Mouse (Mus musculus) lung, embryonic 16.5 days (tissue): ENCODE results near the gene Slc26a5. TPM values are rescaled to one million over a fixed set of nuclear protein-coding genes. Genes with fewer than 3 reads are reported as not detected.

Experiments used
- ATAC-seq: fragments of 200-750 bp; cut with Nextera tagmentation; 2 replicates; pipeline ENCODE4 v1.8.0; 2017; ENCODE audit warnings: low read depth, mild to moderate bottlenecking, moderate library complexity
- H3K27ac ChIP-seq: fragments of 300-500 bp; sonication (generic); 2 replicates; pipeline ENCODE4 v1.5.1; 2014; ENCODE audit warnings: mild to moderate bottlenecking, control low read depth, low read length
- H3K27me3 ChIP-seq: fragments of 300-500 bp; sonication (generic); 2 replicates; pipeline ENCODE4 v1.6.1; 2014; ENCODE audit warnings: low read depth, low read length, mixed read lengths; ENCODE audit not compliant: control insufficient read depth, insufficient read depth
- H3K36me3 ChIP-seq: fragments of 300-500 bp; sonication (generic); 2 replicates; pipeline ENCODE4 v1.6.1; 2014; ENCODE audit warnings: low read length; ENCODE audit not compliant: control insufficient read depth, insufficient read depth
- H3K4me1 ChIP-seq: fragments of 300-500 bp; sonication (generic); replicated peaks from 2 replicates; pipeline ENCODE4 v1.6.1; 2014; ENCODE audit warnings: low read length, mixed read lengths; ENCODE audit not compliant: control insufficient read depth, insufficient read depth
- H3K4me2 ChIP-seq: fragments of 300-500 bp; sonication (generic); 2 replicates; pipeline ENCODE4 v1.6.1; 2014; ENCODE audit warnings: low read depth, low read length, control low read depth
- H3K4me3 ChIP-seq: fragments of 300-500 bp; sonication (generic); 2 replicates; pipeline ENCODE4 v1.5.1; 2014; ENCODE audit warnings: mild to moderate bottlenecking, low read length, control low read depth
- H3K9ac ChIP-seq: fragments of 300-500 bp; sonication (generic); 2 replicates; pipeline ENCODE4 v1.6.1; 2014; ENCODE audit warnings: low read length, control low read depth
- H3K9me3 ChIP-seq: fragments of 300-500 bp; sonication (generic); 2 replicates; pipeline ENCODE4 v1.6.1; 2016; ENCODE audit warnings: low read length; ENCODE audit not compliant: control insufficient read depth
- WGBS: fragments of 180-500 bp; shearing (Covaris S2); extraction: QIAGEN DNeasy Blood & Tissue Kit; methylation state at CpG from one replicate; pipeline ENCODE4 v1.1.7; 2014; 5-methylcytosine and 5-hydroxymethylcytosine counted together
- polyA plus RNA-seq: library from polyadenylated mRNA; unstranded; fragments of >200 nt; fragmentation: Nextera tagmentation; extraction: Ambion mirVana; gene quantifications from 2 replicates; pipeline ENCODE4 v1.2.1, GENCODE M21; 2015

Gene Slc26a5
- polyA plus RNA-seq, 1 experiment from 2014 or later: 0.14 TPM

- Histone ChIP-seq H3K9me3 (no peaks in the 10 kb centered on the region), H3K4me3 (no peak overlapping the region), H3K9ac (no peak overlapping the region), H3K36me3 (no peaks in the 10 kb centered on the region), H3K4me1 (no peaks in the 10 kb centered on the region), H3K27ac (no peak overlapping the region), H3K4me2 (no peak overlapping the region), H3K27me3 (no peaks in the 10 kb centered on the region)
- ATAC-seq: no peak
- 80% methylated on average over 3 of the region's 3 CpGs for WGBS
Measured at GRCm38 (mm10) chr5:21894168-21894567, 28.8 kb upstream of the Slc26a5 start.

GRCm38 (mm10) chr5:21866750-21867149 lies 1.3 kb upstream of the Slc26a5 start:
- Histone ChIP-seq H3K36me3 (no peaks in the 10 kb centered on the region), H3K4me3 (no peak overlapping the region), H3K4me1 (peaks cover 3% of the 10 kb centered on the region; the same call in 1 of the 2 replicates), H3K4me2 (no peak overlapping the region), H3K9ac (no peak overlapping the region), H3K27me3 (0 out of 2 replicates have a peak, but pooled peaks cover 2% of the 10 kb centered on the region), H3K27ac (no peak overlapping the region), H3K9me3 (no peaks in the 10 kb centered on the region)
- WGBS: 42% methylated on average over 8 of the region's 8 CpGs
- 0 out of 2 replicates have a peak, but pooled peaks have one; percentile 4 for ATAC-seq

- H3K4me2 ChIP-seq: peak overlapping the region; percentile 56
- ATAC-seq: peak; percentile 67
- H3K27ac ChIP-seq: no peak overlapping the region
- no peak overlapping the region for H3K9ac ChIP-seq
- no peaks in the 10 kb centered on the region for H3K9me3 ChIP-seq
- H3K27me3 ChIP-seq: 0 out of 2 replicates have a peak, but pooled peaks cover 2% of the 10 kb centered on the region
- H3K36me3 ChIP-seq: no peaks in the 10 kb centered on the region
- WGBS: 14% methylated on average over 6 of the region's 6 CpGs
- peaks cover 3% of the 10 kb centered on the region; the same call in 1 of the 2 replicates for H3K4me1 ChIP-seq
- no peak overlapping the region for H3K4me3 ChIP-seq
Measured at GRCm38 (mm10) chr5:21866311-21866712, 908 bp upstream of the Slc26a5 start.

- no peak overlapping the region for H3K4me2 ChIP-seq
- no peaks in the 10 kb centered on the region for H3K4me1 ChIP-seq
- no peak overlapping the region for H3K9ac ChIP-seq
- no peaks in the 10 kb centered on the region for H3K27me3 ChIP-seq
- no peaks in the 10 kb centered on the region for H3K36me3 ChIP-seq
- ATAC-seq: no peak
- whole genome bisulfite sequencing: 81% methylated on average over 7 of the region's 7 CpGs
- H3K9me3 ChIP-seq: no peaks in the 10 kb centered on the region
- H3K27ac ChIP-seq: no peak overlapping the region
- no peak overlapping the region for H3K4me3 ChIP-seq
Measured at GRCm38 (mm10) chr5:21858653-21859052, 6.8 kb downstream of the Slc26a5 start.

GRCm38 (mm10) chr5:21851679-21852340 lies 13.6 kb downstream of the Slc26a5 start:
- H3K9me3 ChIP-seq: no peaks in the 10 kb centered on the region
- H3K36me3 ChIP-seq: no peaks in the 10 kb centered on the region
- no peak overlapping the region for H3K4me3 ChIP-seq
- 30% methylated on average over 10 of the region's 10 CpGs for WGBS
- H3K27me3 ChIP-seq: no peaks in the 10 kb centered on the region
- no peak for ATAC-seq
- no peak overlapping the region for H3K4me2 ChIP-seq
- no peak overlapping the region for H3K9ac ChIP-seq
- H3K4me1 ChIP-seq: 0 out of 2 replicates have a peak, but pooled peaks cover 2% of the 10 kb centered on the region
- no peak overlapping the region for H3K27ac ChIP-seq

- no peaks in the 10 kb centered on the region for H3K36me3 ChIP-seq
- H3K4me1 ChIP-seq: 0 out of 2 replicates have a peak, but pooled peaks cover 2% of the 10 kb centered on the region
- no peak overlapping the region for H3K27ac ChIP-seq
- H3K9me3 ChIP-seq: no peaks in the 10 kb centered on the region
- ATAC-seq: no peak
- no peak overlapping the region for H3K4me2 ChIP-seq
- no peaks in the 10 kb centered on the region for H3K27me3 ChIP-seq
- WGBS: 67% methylated on average over 6 of the region's 6 CpGs
- no peak overlapping the region for H3K9ac ChIP-seq
- H3K4me3 ChIP-seq: no peak overlapping the region
Measured at GRCm38 (mm10) chr5:21847438-21847837, 18.0 kb downstream of the Slc26a5 start.

- H3K4me1 ChIP-seq: 0 out of 2 replicates have a peak, but pooled peaks cover 2% of the 10 kb centered on the region
- H3K9me3 ChIP-seq: no peaks in the 10 kb centered on the region
- no peak overlapping the region for H3K4me3 ChIP-seq
- no peak overlapping the region for H3K27ac ChIP-seq
- H3K4me2 ChIP-seq: no peak overlapping the region
- H3K27me3 ChIP-seq: no peaks in the 10 kb centered on the region
- WGBS: 69% methylated on average over 20 of the region's 20 CpGs
- no peak for ATAC-seq
- H3K9ac ChIP-seq: no peak overlapping the region
- H3K36me3 ChIP-seq: no peaks in the 10 kb centered on the region
Measured at GRCm38 (mm10) chr5:21846616-21847290, 18.7 kb downstream of the Slc26a5 start.

GRCm38 (mm10) chr5:21844676-21845075 lies 20.7 kb downstream of the Slc26a5 start:
- H3K4me1 ChIP-seq: no peaks in the 10 kb centered on the region
- H3K27me3 ChIP-seq: no peaks in the 10 kb centered on the region
- no peaks in the 10 kb centered on the region for H3K36me3 ChIP-seq
- no peak overlapping the region for H3K4me3 ChIP-seq
- H3K9me3 ChIP-seq: no peaks in the 10 kb centered on the region
- H3K27ac ChIP-seq: no peak overlapping the region
- WGBS: 75% methylated on average over 4 of the region's 4 CpGs
- no peak overlapping the region for H3K9ac ChIP-seq
- no peak overlapping the region for H3K4me2 ChIP-seq
- ATAC-seq: no peak

- Histone ChIP-seq H3K9me3 (no peaks in the 10 kb centered on the region), H3K4me1 (no peaks in the 10 kb centered on the region), H3K36me3 (no peaks in the 10 kb centered on the region), H3K27me3 (no peaks in the 10 kb centered on the region), H3K9ac (no peak overlapping the region), H3K4me3 (no peak overlapping the region), H3K27ac (no peak overlapping the region), H3K4me2 (no peak overlapping the region)
- WGBS: 64% methylated on average over 3 of the region's 3 CpGs
- ATAC-seq: no peak
Measured at GRCm38 (mm10) chr5:21831761-21832160, 33.6 kb downstream of the Slc26a5 start.
